Mouse (Mus musculus): ENCODE results near the gene Mctp2. TPM values are rescaled to one million over a fixed set of nuclear protein-coding genes. Genes with fewer than 3 reads are reported as not detected.

The Mctp2 gene
- polyA plus RNA-seq, 1 experiment: 3.7 TPM

DNA sequence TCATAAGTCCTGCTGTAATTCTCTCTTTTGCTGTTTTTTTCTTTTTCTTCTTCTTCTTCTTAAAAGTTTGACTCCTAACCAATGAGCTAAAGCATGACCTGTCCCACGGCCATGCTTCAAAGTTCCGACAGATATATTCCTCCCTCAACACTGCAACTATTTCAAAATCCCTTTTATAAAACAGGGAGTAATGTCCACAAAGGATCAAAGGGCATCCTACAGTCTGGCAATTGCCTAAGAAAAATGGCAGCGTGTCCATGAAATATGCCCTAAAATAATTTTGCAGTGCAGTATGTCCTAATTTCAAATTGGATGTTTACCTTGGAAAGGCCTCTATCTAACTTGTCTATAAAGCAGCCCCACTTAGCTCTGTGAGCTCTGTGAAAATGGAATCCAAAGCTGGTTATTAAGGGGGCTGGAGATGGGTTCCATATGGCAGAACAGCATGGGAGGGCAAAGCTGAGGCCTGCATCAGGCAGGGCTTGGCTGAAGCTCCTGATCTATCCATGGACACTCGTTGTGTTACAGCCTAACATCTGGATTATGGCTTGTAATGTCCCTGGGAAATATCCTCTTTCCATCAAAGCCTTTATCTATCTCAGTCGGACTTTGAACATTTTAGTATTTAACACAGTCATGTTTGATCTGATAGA lies 90.7 kb downstream of the Mctp2 start:
- Histone ChIP-seq H3K4me3 (ENCODE audit: control insufficient read depth, insufficient read depth, low read length) (no peak overlapping the region), H3K4me1 (replicated peaks; ENCODE audit: control insufficient read depth, insufficient read depth, low read length) (no peaks in the 10 kb centered on the region), H3K27me3 (ENCODE audit: control insufficient read depth, insufficient read depth, low read length) (no peaks in the 10 kb centered on the region), H3K27ac (ENCODE audit: control insufficient read depth, insufficient read depth, low read length) (no peak overlapping the region), H3K36me3 (ENCODE audit: control insufficient read depth, insufficient read depth, low read length) (0 out of 2 replicates have a peak, but pooled peaks cover 3% of the 10 kb centered on the region)
- TF ChIP-seq CTCF (IDR thresholded peaks at IDR 0.05; ENCODE audit: borderline replicate concordance, control insufficient read depth, extremely low read depth, insufficient read depth, low read length, poor library complexity) (no peak), POLR2A (IDR thresholded peaks at IDR 0.05; ENCODE audit: control insufficient read depth, extremely low read depth, insufficient read depth, low read length, poor library complexity) (no peak)
- no peak for DNase-seq
- WGBS: 91% methylated on average over 5 of the region's 5 CpGs

DNA sequence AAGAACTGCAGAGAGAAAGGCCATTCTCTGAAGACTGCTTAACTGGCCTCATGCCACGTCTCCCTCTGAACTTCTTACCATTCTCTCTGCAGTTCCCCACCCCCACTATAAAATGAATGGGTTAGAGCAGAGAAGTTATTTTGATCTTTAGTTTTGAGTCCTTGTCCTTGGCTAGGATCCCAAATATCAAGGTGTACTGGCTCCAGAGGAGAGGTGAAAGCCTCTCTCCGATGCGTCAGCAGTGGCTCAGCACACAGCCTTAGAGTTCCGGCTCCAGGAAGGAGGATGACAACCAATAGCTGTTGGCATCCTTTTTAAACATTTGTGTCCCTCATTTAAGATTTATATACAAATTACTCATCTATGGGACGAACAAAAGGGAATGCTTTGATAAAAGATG lies 96.2 kb downstream of the Mctp2 start:
- Histone ChIP-seq H3K4me3 (ENCODE audit: control insufficient read depth, insufficient read depth, low read length) (no peak overlapping the region), H3K27me3 (ENCODE audit: control insufficient read depth, insufficient read depth, low read length) (no peaks in the 10 kb centered on the region), H3K27ac (ENCODE audit: control insufficient read depth, insufficient read depth, low read length) (no peak overlapping the region), H3K4me1 (replicated peaks; ENCODE audit: control insufficient read depth, insufficient read depth, low read length) (no peaks in the 10 kb centered on the region), H3K36me3 (ENCODE audit: control insufficient read depth, insufficient read depth, low read length) (0 out of 2 replicates have a peak, but pooled peaks cover 3% of the 10 kb centered on the region)
- DNase-seq: no peak
- 89% methylated on average over 5 of the region's 5 CpGs for WGBS
- TF ChIP-seq POLR2A (IDR thresholded peaks at IDR 0.05; ENCODE audit: control insufficient read depth, extremely low read depth, insufficient read depth, low read length, poor library complexity) (no peak), CTCF (IDR thresholded peaks at IDR 0.05; ENCODE audit: borderline replicate concordance, control insufficient read depth, extremely low read depth, insufficient read depth, low read length, poor library complexity) (no peak)

DNA sequence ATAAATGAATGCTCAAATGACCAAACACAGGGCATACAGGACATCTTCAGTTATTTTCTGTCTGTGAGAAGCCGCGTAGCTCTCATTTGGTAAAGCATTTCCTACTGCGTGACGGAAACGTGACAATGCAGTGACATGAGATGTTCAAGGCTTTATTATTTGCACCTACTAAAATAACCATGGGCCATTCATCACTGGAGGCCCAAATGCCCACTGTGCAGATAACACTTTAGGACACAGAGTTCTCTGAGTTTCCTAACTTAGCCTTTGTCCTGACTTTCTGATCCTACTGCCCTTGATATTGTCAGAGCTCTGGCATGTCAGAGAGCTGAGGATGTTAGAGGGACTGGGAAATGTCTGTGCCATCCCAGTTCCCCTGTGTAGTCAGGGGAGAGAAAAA lies 97.1 kb downstream of the Mctp2 start:
- Histone ChIP-seq H3K36me3 (ENCODE audit: control insufficient read depth, insufficient read depth, low read length) (0 out of 2 replicates have a peak, but pooled peaks cover 3% of the 10 kb centered on the region), H3K27me3 (ENCODE audit: control insufficient read depth, insufficient read depth, low read length) (no peaks in the 10 kb centered on the region), H3K4me3 (ENCODE audit: control insufficient read depth, insufficient read depth, low read length) (no peak overlapping the region), H3K4me1 (replicated peaks; ENCODE audit: control insufficient read depth, insufficient read depth, low read length) (no peaks in the 10 kb centered on the region), H3K27ac (ENCODE audit: control insufficient read depth, insufficient read depth, low read length) (no peak overlapping the region)
- 91% methylated on average over 5 of the region's 5 CpGs for WGBS
- no peak for DNase-seq
- TF ChIP-seq POLR2A (IDR thresholded peaks at IDR 0.05; ENCODE audit: control insufficient read depth, extremely low read depth, insufficient read depth, low read length, poor library complexity) (no peak), CTCF (IDR thresholded peaks at IDR 0.05; ENCODE audit: borderline replicate concordance, control insufficient read depth, extremely low read depth, insufficient read depth, low read length, poor library complexity) (no peak)

DNA sequence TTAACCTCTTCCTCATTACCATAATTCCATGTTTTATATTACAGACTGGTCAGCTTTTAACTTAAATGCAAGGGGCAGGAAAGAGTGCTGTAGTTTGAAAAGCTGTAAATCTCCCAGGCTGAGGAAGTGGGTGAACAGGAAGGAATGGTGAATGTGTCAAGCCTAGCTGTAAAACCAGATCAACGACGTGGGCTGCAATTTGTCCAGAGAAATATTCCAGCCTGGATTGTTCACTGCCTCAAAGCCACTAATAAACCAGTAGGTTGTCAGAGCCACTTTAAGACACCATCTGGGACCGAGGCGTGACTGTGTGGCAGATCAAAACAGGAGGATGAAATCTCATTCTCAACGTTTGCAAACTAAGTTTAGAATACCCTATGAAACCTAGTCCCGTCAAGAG lies 99.6 kb downstream of the Mctp2 start:
- Histone ChIP-seq H3K4me3 (ENCODE audit: control insufficient read depth, insufficient read depth, low read length) (no peak overlapping the region), H3K4me1 (replicated peaks; ENCODE audit: control insufficient read depth, insufficient read depth, low read length) (no peaks in the 10 kb centered on the region), H3K27ac (ENCODE audit: control insufficient read depth, insufficient read depth, low read length) (no peak overlapping the region), H3K36me3 (ENCODE audit: control insufficient read depth, insufficient read depth, low read length) (no peaks in the 10 kb centered on the region), H3K27me3 (ENCODE audit: control insufficient read depth, insufficient read depth, low read length) (no peaks in the 10 kb centered on the region)
- 75% methylated on average over 6 of the region's 6 CpGs for WGBS
- DNase-seq: no peak
- TF ChIP-seq POLR2A (IDR thresholded peaks at IDR 0.05; ENCODE audit: control insufficient read depth, extremely low read depth, insufficient read depth, low read length, poor library complexity): no peak
- TF ChIP-seq CTCF (IDR thresholded peaks at IDR 0.05; ENCODE audit: borderline replicate concordance, control insufficient read depth, extremely low read depth, insufficient read depth, low read length, poor library complexity): no peak

DNA sequence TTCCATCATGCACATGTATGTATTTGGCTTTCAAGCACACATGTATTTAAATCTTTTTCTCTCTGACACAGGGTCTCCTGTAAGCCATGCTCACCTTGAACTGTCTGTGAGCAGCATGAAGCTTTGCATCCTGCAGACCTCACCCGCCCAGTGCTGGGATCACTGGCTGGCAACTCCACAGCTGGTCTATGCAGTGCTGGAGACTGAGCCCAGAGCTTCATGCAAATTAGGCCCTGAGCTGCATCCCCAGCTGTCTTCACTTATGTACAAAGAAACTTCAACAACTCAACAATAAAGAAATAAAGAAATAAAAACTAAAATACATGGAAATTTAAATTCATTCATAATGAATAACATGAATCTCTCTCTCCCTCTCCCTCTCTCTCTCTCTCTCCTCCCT lies 110.7 kb downstream of the Mctp2 start:
- H3K4me3 ChIP-seq (ENCODE audit: control insufficient read depth, insufficient read depth, low read length): no peak overlapping the region
- H3K27ac ChIP-seq (ENCODE audit: control insufficient read depth, insufficient read depth, low read length): no peak overlapping the region
- H3K27me3 ChIP-seq (ENCODE audit: control insufficient read depth, insufficient read depth, low read length): no peaks in the 10 kb centered on the region
- H3K4me1 ChIP-seq (replicated peaks; ENCODE audit: control insufficient read depth, insufficient read depth, low read length): no peaks in the 10 kb centered on the region
- 100% methylated on average over 1 of the region's 1 CpGs for WGBS
- no peak for DNase-seq
- TF ChIP-seq CTCF (IDR thresholded peaks at IDR 0.05; ENCODE audit: borderline replicate concordance, control insufficient read depth, extremely low read depth, insufficient read depth, low read length, poor library complexity): no peak
- no peak for TF ChIP-seq POLR2A (IDR thresholded peaks at IDR 0.05; ENCODE audit: control insufficient read depth, extremely low read depth, insufficient read depth, low read length, poor library complexity)
- H3K36me3 ChIP-seq (ENCODE audit: control insufficient read depth, insufficient read depth, low read length): no peaks in the 10 kb centered on the region

DNA sequence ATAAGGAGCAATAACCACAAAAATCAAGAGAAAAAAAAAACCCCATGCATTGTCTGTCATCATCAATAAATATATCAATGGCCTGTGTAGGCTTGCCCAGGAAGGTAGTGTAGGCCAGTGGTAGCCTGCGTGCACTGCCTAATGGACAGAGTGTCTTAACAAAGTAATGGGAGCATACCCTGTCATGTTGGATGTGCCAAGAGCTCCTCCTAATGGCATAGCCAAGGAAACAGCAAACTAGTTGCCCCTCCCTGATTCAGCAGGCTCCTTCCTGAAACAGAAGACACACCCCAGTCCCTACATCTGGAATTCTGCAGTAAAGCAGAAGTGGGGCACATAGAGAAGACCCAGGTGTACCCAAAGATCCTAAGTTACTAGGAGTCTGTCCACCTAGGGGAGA lies 113.1 kb downstream of the Mctp2 start:
- no peak overlapping the region for H3K27ac ChIP-seq (ENCODE audit: control insufficient read depth, insufficient read depth, low read length)
- no peak for TF ChIP-seq CTCF (IDR thresholded peaks at IDR 0.05; ENCODE audit: borderline replicate concordance, control insufficient read depth, extremely low read depth, insufficient read depth, low read length, poor library complexity)
- TF ChIP-seq POLR2A (IDR thresholded peaks at IDR 0.05; ENCODE audit: control insufficient read depth, extremely low read depth, insufficient read depth, low read length, poor library complexity): no peak
- no peak for DNase-seq
- 97% methylated on average over 1 of the region's 1 CpGs for WGBS
- H3K4me3 ChIP-seq (ENCODE audit: control insufficient read depth, insufficient read depth, low read length): no peak overlapping the region
- H3K4me1 ChIP-seq (replicated peaks; ENCODE audit: control insufficient read depth, insufficient read depth, low read length): no peaks in the 10 kb centered on the region
- no peaks in the 10 kb centered on the region for H3K36me3 ChIP-seq (ENCODE audit: control insufficient read depth, insufficient read depth, low read length)
- H3K27me3 ChIP-seq (ENCODE audit: control insufficient read depth, insufficient read depth, low read length): no peaks in the 10 kb centered on the region

DNA sequence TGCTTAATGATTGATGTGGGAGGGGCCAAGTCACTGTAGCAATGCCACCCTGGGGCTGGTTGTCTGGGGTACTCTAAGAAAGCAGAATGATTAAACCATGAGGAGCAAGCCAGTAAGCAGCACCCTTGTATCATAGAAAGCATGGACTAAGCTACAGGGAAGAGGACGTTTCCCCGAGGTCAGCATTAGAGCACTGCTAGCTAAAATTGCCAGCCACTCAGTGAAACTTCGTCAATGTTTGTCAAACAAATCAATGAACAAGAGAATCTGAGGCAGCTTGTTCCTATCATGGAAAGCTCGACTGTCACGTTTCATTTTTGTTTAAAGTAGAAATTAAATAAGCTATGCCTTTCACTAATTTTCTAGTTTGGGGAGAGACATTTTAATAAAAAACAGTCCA lies 124.8 kb downstream of the Mctp2 start:
- Histone ChIP-seq H3K4me3 (ENCODE audit: control insufficient read depth, insufficient read depth, low read length) (no peak overlapping the region), H3K36me3 (ENCODE audit: control insufficient read depth, insufficient read depth, low read length) (no peaks in the 10 kb centered on the region), H3K27me3 (ENCODE audit: control insufficient read depth, insufficient read depth, low read length) (no peaks in the 10 kb centered on the region), H3K27ac (ENCODE audit: control insufficient read depth, insufficient read depth, low read length) (no peak overlapping the region), H3K4me1 (replicated peaks; ENCODE audit: control insufficient read depth, insufficient read depth, low read length) (no peaks in the 10 kb centered on the region)
- 94% methylated on average over 5 of the region's 5 CpGs for WGBS
- TF ChIP-seq CTCF (IDR thresholded peaks at IDR 0.05; ENCODE audit: borderline replicate concordance, control insufficient read depth, extremely low read depth, insufficient read depth, low read length, poor library complexity) (no peak), POLR2A (IDR thresholded peaks at IDR 0.05; ENCODE audit: control insufficient read depth, extremely low read depth, insufficient read depth, low read length, poor library complexity) (no peak)
- DNase-seq: no peak
